Mouse (Mus musculus) lung, adult 2 months (tissue): ENCODE results near the gene Sf3a1.

Experiments used
- CTCF ChIP-seq: fragments of 200-500 bp; IDR thresholded peaks from 2 replicates; pipeline ENCODE4 v1.5.1; 2011; ENCODE audit warnings: mild to moderate bottlenecking, low read length, control low read depth; ENCODE audit not compliant: insufficient read depth
- POLR2A ChIP-seq: fragments of 200-500 bp; IDR thresholded peaks from 2 replicates; pipeline ENCODE4 v1.6.1; 2011; ENCODE audit warnings: low read depth, mild to moderate bottlenecking, control low read depth, low read length, borderline replicate concordance; ENCODE audit errors: extremely low read depth

GRCm38 (mm10) chr11:4138964-4139363 lies 21.2 kb upstream of the Sf3a1 start:
- TF ChIP-seq CTCF (no peak), POLR2A (no peak)
